Mouse (Mus musculus) CH12.LX (cell line): Measurements from ENCODE around the gene Anapc7. TPM values are rescaled to one million over a fixed set of nuclear protein-coding genes. Genes with fewer than 3 reads are reported as not detected.
A peak's percentile ranks its signal among the peaks of the same experiment; 100 is the strongest.

Experiments
- DNase-seq: peaks from one replicate; pipeline ENCODE4 v3.0.0-alpha.2; 2013; ENCODE audit errors: extremely low read depth
- H3K27ac ChIP-seq: 2 replicates; pipeline ENCODE4 v1.5.1; 2012; ENCODE audit warnings: low read depth, mild to moderate bottlenecking, control low read depth, moderate library complexity; ENCODE audit not compliant: insufficient read depth
- H3K27me3 ChIP-seq: replicated peaks from 2 replicates; pipeline ENCODE3; 2012; ENCODE audit warnings: inconsistent platforms
- H3K36me3 ChIP-seq, 2 experiments: replicated peaks in 1 of 2; 2 replicates each; pipeline versions ENCODE3 to v1.6.1; 2012; ENCODE audit warnings: inconsistent platforms in 1 of 2, low read length in 1 of 2, mild to moderate bottlenecking in 1 of 2, mixed read lengths in 1 of 2, moderate library complexity in 1 of 2; ENCODE audit not compliant: control insufficient read depth in 1 of 2, insufficient read depth in 1 of 2
- H3K4me1 ChIP-seq, 2 experiments: 2 replicates each; pipeline ENCODE4 v1.6.1; 2012; ENCODE audit warnings: inconsistent platforms in 1 of 2, moderate library complexity in 1 of 2; ENCODE audit not compliant: insufficient read depth in 2 of 2, control insufficient read depth in 1 of 2
- H3K4me2 ChIP-seq: 2 replicates; pipeline ENCODE4 v1.6.1; 2012; ENCODE audit warnings: low read depth, mild to moderate bottlenecking, control low read depth; ENCODE audit not compliant: poor library complexity, insufficient read depth, severe bottlenecking
- H3K4me3 ChIP-seq, 3 experiments: fragments of 150-350 bp in 1 of 3; sonication (generic) in 1 of 3; replicated peaks in 1 of 3; 2 replicates each; pipeline versions ENCODE3 to v1.5.1; 2011 to 2012; ENCODE audit warnings: low read depth in 2 of 3, low read length in 2 of 3, mild to moderate bottlenecking in 2 of 3, moderate library complexity in 2 of 3, control low read depth in 1 of 3, improper control_type of control experiment in 1 of 3, inconsistent platforms in 1 of 3, mixed read lengths in 1 of 3; ENCODE audit not compliant: poor library complexity in 1 of 3
- H3K79me2 ChIP-seq: replicated peaks from 2 replicates; pipeline ENCODE4 v1.6.1; 2012; ENCODE audit warnings: mild to moderate bottlenecking, moderate library complexity; ENCODE audit not compliant: control insufficient read depth, poor library complexity, insufficient read depth, severe bottlenecking; ENCODE audit errors: extremely low read depth
- H3K9ac ChIP-seq: 2 replicates; pipeline ENCODE4 v1.6.1; 2012; ENCODE audit warnings: low read depth, mild to moderate bottlenecking, control low read depth, moderate library complexity; ENCODE audit not compliant: insufficient read depth
- H3K9me3 ChIP-seq: replicated peaks from 2 replicates; pipeline ENCODE3; 2012; ENCODE audit warnings: low read length, inconsistent platforms, mixed read lengths
- CHD1 ChIP-seq: IDR thresholded peaks from 2 replicates; pipeline ENCODE4 v1.6.1; 2012; ENCODE audit warnings: low read depth, low read length, improper control_type of control experiment, inconsistent platforms
- E2F4 ChIP-seq: IDR thresholded peaks from 2 replicates; pipeline ENCODE4 v1.6.1; 2011; ENCODE audit warnings: low read depth, low read length, improper control_type of control experiment; ENCODE audit not compliant: insufficient replicate concordance
- ELF1 ChIP-seq: IDR thresholded peaks from 2 replicates; pipeline ENCODE4 v1.6.1; 2014; ENCODE audit warnings: low read depth, mild to moderate bottlenecking, inconsistent platforms, low read length, improper control_type of control experiment
- EP300 ChIP-seq: IDR thresholded peaks from 2 replicates; pipeline ENCODE4 v1.6.1; 2011; ENCODE audit warnings: low read length, improper control_type of control experiment
- ETS1 ChIP-seq: conservative IDR thresholded peaks from 2 replicates; pipeline ENCODE4 v1.6.1; 2012; ENCODE audit warnings: low read depth, mild to moderate bottlenecking, inconsistent platforms, low read length, improper control_type of control experiment, moderate library complexity
- HCFC1 ChIP-seq: IDR thresholded peaks from 2 replicates; pipeline ENCODE4 v1.6.1; 2012; ENCODE audit warnings: low read depth, mild to moderate bottlenecking, inconsistent platforms, low read length, improper control_type of control experiment
- IRF4 ChIP-seq: IDR thresholded peaks from 2 replicates; pipeline ENCODE4 v1.6.1; 2014; ENCODE audit warnings: low read depth, mild to moderate bottlenecking, inconsistent platforms, low read length, improper control_type of control experiment
- JUND ChIP-seq: conservative IDR thresholded peaks from 2 replicates; pipeline ENCODE4 v1.6.1; 2011; ENCODE audit warnings: low read depth, low read length, improper control_type of control experiment
- KAT2A ChIP-seq: IDR thresholded peaks from 2 replicates; pipeline ENCODE4 v1.6.1; 2012; ENCODE audit warnings: low read length, improper control_type of control experiment, inconsistent platforms; ENCODE audit not compliant: insufficient replicate concordance
- MXI1 ChIP-seq: IDR thresholded peaks from 2 replicates; pipeline ENCODE4 v1.6.1; 2011; ENCODE audit warnings: mild to moderate bottlenecking, low read depth, low read length, improper control_type of control experiment
- MYC ChIP-seq: IDR thresholded peaks from 2 replicates; pipeline ENCODE4 v1.6.1; 2011; ENCODE audit warnings: low read depth, mild to moderate bottlenecking, improper control_type of control experiment, low read length
- PAX5 ChIP-seq: IDR thresholded peaks from 2 replicates; pipeline ENCODE4 v1.6.1; 2012; ENCODE audit warnings: low read length, inconsistent platforms, mixed read lengths
- POLR2AphosphoS2 ChIP-seq: IDR thresholded peaks from 2 replicates; pipeline ENCODE4 v1.6.1; 2011; ENCODE audit warnings: low read depth, low read length, improper control_type of control experiment
- RAD21 ChIP-seq: IDR thresholded peaks from 2 replicates; pipeline ENCODE4 v1.6.1; 2011; ENCODE audit warnings: low read depth, mild to moderate bottlenecking, low read length, improper control_type of control experiment, moderate library complexity
- RCOR1 ChIP-seq: conservative IDR thresholded peaks from 2 replicates; pipeline ENCODE4 v1.6.1; 2012; ENCODE audit warnings: low read depth, mild to moderate bottlenecking, inconsistent platforms, low read length, improper control_type of control experiment
- TCF12 ChIP-seq: IDR thresholded peaks from 2 replicates; pipeline ENCODE4 v1.6.1; 2014; ENCODE audit warnings: low read depth, mild to moderate bottlenecking, inconsistent platforms, low read length, improper control_type of control experiment
- UBTF ChIP-seq: IDR thresholded peaks from 2 replicates; pipeline ENCODE4 v1.6.1; 2012; ENCODE audit warnings: low read depth, mild to moderate bottlenecking, inconsistent platforms, low read length, improper control_type of control experiment, moderate library complexity
- ZKSCAN1 ChIP-seq: IDR thresholded peaks from 2 replicates; pipeline ENCODE4 v1.6.1; 2012; ENCODE audit warnings: low read depth, inconsistent platforms, low read length, improper control_type of control experiment, borderline replicate concordance
- ZMIZ1 ChIP-seq: IDR thresholded peaks from 2 replicates; pipeline ENCODE4 v1.6.1; 2012; ENCODE audit warnings: low read depth, mild to moderate bottlenecking, inconsistent platforms, low read length, improper control_type of control experiment
- dilution Hi-C: fragments of 300-500 bp; cut with MboI; formaldehyde crosslinking; loops from 2 replicates; pipeline ENCODE4 v1.14.3; 2020; ENCODE audit warnings: low sequenced_read_pairs; ENCODE audit not compliant: extremely low pct_unique_long_range_greater_than_20kb, extremely low pct_ligation_motif_present
- in situ Hi-C: fragments of 300-500 bp; cut with MboI; formaldehyde crosslinking; loops from 3 replicates; pipeline ENCODE4 v1.14.3; 2019; ENCODE audit warnings: low sequenced_read_pairs, low pct_ligation_motif_present, low pct_unique_long_range_greater_than_20kb, mixed read lengths
- polyA plus RNA-seq: library from polyadenylated mRNA; unstranded; fragments of >175 nt; gene quantifications from 2 replicates; pipeline ENCODE4 v1.2.1, GENCODE M21; 2012; ENCODE audit warnings: low read depth; ENCODE audit not compliant: insufficient read length
- total RNA-seq, 2 experiments: library from RNA; depleted of rRNA; stranded (reverse); fragments of 300-350 nt in 1 of 2; fragments of >200 nt in 1 of 2; gene quantifications; 2 replicates each; pipeline ENCODE4 v1.2.3; 2012 to 2014

The Anapc7 gene
- total and polyA plus RNA-seq, 3 experiments = 21.3 to 43.3 (median 39.4) TPM

DNA sequence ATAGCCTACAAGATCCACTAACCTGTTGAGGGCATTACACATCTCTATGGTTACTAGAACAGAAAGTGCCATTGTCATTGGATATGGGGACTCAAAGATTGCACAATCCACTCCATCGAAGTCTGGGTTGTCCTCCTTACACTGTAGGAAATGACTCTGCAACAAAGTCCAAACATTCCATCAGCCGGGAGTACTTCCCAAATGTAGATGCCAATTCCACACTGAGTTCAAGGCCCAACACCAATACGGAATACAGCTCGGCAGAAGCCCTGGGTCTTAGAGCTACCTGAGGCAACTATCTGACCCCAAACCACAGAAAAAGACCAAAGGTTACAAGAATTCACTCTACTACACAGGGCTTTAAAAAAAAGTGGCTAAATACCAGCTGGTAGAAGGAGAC, 36.6 kb downstream of the Anapc7 start:
- H3K36me3 ChIP-seq = peaks cover 87 to 100% of the 10 kb centered on the region in 2 experiments
- dilution Hi-C loops = no loop called here
- H3K27ac ChIP-seq = no peak overlapping the region
- no peak overlapping the region for H3K9ac ChIP-seq
- TF ChIP-seq RAD21 (no peak), ELF1 (no peak), HCFC1 (no peak), E2F4 (no peak), MXI1 (no peak), UBTF (no peak)
- no peaks in the 10 kb centered on the region for H3K27me3 ChIP-seq
- DNase-seq = no peak
- in situ Hi-C loops = no loop called here
- H3K4me3 ChIP-seq = no peak overlapping the region
- 0 out of 4 replicates have a peak, but pooled peaks cover 0 to 3% of the 10 kb centered on the region in 2 experiments for H3K4me1 ChIP-seq
- no peaks in the 10 kb centered on the region for H3K9me3 ChIP-seq
- H3K4me2 ChIP-seq = no peak overlapping the region
- H3K79me2 ChIP-seq = no peaks in the 10 kb centered on the region

DNA sequence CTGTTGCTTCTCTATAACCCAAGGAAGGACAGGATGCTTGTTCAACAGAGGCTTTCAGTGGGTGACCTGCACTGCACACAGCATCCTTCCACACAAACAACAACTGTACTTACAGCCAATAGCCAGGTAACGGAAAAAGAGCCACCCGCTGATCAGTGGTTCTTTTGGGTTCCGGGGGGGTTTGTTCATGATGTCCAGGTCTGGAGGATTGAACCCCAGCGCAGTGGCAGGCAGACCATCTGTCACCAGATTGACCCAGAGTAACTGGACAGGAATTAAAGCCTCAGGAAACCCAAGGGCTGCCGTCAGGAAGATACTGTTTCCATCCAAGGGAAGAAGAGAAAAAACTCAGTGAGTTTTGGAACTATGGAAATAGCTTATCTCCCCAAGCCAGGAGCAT, 37.8 kb downstream of the Anapc7 start:
- no peak for TF ChIP-seq EP300
- TF ChIP-seq, all 38 proteins: peak for 0
- in situ Hi-C loops = no loop called here

DNA sequence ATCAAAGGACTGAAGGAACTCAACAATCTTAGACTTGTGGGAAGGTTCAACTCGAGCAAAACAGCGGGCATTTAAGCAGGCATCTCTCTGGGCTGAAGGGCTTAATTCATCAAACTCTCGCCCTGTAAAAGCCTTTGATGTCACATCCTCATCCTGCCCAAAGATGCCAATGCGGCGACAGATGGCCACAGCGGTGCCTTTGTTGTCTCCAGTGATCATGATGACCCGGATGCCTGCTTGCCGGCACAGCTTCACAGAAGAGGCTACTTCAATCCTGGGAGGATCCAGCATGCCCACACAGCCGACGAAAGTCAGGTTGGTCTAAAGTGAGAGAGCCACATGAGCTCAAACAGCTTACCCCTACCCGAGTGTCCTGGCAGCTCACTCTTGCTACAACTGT, 39.2 kb downstream of the Anapc7 start:
- Histone ChIP-seq H3K27me3 (no peaks in the 10 kb centered on the region), H3K4me2 (no peak overlapping the region), H3K36me3 (peaks cover 79 to 100% of the 10 kb centered on the region in 2 experiments), H3K9ac (no peak overlapping the region), H3K4me3 (no peak overlapping the region), H3K4me1 (0 out of 4 replicates have a peak, but pooled peaks cover 0 to 3% of the 10 kb centered on the region in 2 experiments)
- no peak for DNase-seq
- dilution Hi-C loops (no loop called here), in situ Hi-C loops (no loop called here)
- TF ChIP-seq HCFC1 = no peak
- TF ChIP-seq MXI1 = no peak
- no peak for TF ChIP-seq RAD21
- no peak for TF ChIP-seq KAT2A
- TF ChIP-seq ETS1 = no peak
- no peak for TF ChIP-seq E2F4
- no peak for TF ChIP-seq PAX5
- no peak for TF ChIP-seq CHD1
- TF ChIP-seq JUND = no peak
- TF ChIP-seq RCOR1 = no peak
- no peak for TF ChIP-seq ZKSCAN1
- no peak for TF ChIP-seq ZMIZ1
- no peak for TF ChIP-seq IRF4
- no peak for TF ChIP-seq MYC
- TF ChIP-seq EP300 = no peak
- TF ChIP-seq POLR2AphosphoS2 = no peak
- TF ChIP-seq ELF1 = no peak
- TF ChIP-seq TCF12 = no peak
- no peak for TF ChIP-seq UBTF
- TF ChIP-seq, all 38 proteins: peak for 0
- H3K27ac ChIP-seq = 0 out of 2 replicates have a peak overlapping the region, but pooled peaks have one; percentile 3
- no peaks in the 10 kb centered on the region for H3K9me3 ChIP-seq
- no peaks in the 10 kb centered on the region; the same call in 1 of the 2 replicates for H3K79me2 ChIP-seq

More for the DNA sequence above, 37.8 kb downstream of the Anapc7 start:
- Histone ChIP-seq H3K4me3 (no peak overlapping the region), H3K27ac (no peak overlapping the region), H3K9ac (no peak overlapping the region), H3K36me3 (peaks cover 83 to 100% of the 10 kb centered on the region in 2 experiments), H3K4me1 (0 out of 4 replicates have a peak, but pooled peaks cover 0 to 3% of the 10 kb centered on the region in 2 experiments), H3K79me2 (no peaks in the 10 kb centered on the region; the same call in 1 of the 2 replicates), H3K9me3 (no peaks in the 10 kb centered on the region), H3K4me2 (no peak overlapping the region), H3K27me3 (no peaks in the 10 kb centered on the region)
- DNase-seq = no peak
- dilution Hi-C loops = no loop called here
